Mouse (Mus musculus) CD4-positive naive resting alpha-beta T cell, adult 76 days (primary cell): ENCODE data around the gene Tnfsf9. TPM values are rescaled to one million over a fixed set of nuclear protein-coding genes. Genes with fewer than 3 reads are reported as not detected.

Experiments
- total RNA-seq: library from RNA; stranded (reverse); gene quantifications from one replicate; pipeline ENCODE4 v1.2.4, GENCODE M21; 2023

Gene Tnfsf9
- 0.88 TPM for total RNA-seq

GRCm38 (mm10) chr17:57105181-57106034 is at the start of gene Tnfsf9:
Gene Tnfsf9, plus strand, starts transcription at chr17:57105325.

DNA sequence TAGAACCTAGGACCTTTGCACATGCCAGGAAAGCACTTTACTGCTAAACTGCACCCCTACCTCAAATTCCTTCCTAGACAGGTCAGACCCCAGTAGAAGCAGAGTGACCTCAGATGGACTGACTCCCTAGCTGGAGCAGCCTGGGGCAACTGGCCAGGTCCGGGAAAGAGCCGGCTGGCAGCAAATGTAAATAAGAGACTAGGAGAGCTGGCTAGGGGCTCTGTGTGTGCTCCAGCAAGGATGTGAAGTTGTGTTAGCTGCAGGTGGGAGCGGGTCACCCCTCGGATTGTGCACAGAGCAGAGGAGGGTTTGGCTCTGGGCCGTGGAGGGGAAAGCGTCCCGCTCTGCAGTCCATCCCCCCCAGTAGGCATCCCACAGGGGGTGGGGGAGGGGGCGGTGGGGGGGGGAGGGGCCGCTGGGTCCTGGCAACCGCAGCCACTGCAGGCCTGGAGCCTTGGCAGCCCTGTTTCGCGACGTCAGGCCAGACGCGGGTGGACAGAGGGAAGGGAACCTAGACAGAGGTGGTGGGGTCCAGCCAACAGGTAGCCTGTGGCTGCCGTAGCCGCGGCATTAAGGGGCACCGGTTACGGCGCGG is 46.1 kb upstream of the Tnfsf9 start, which contains the start of gene Crb3:
TSS of gene Crb3 (plus strand) at position 215 of the 595 bp plus-strand sequence.

DNA sequence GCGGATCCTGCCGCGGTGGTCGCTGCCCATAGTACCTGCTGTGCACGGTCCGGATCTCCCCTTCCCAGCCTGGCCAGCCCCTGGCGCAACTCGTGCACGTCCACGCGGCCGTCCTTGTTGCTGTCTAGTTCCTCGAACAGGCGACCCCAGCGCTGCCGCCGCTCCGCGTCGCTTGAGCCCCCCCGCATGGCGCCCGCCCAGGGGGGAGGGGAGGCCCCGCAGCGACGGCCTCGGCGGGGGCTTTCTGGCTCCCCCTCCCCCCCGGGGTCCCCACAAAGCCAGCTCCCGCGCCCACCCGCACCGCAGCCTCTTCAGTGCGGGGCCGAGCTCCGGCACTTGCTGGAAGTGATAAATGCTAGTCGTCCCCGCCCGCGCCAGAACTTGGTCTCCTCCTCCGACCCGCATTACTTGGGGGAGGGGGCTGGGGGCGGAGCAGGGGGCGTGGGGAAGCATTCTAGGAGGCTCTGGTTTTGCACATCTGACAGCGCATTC is 45.6 kb upstream of the Tnfsf9 start, which contains the start of gene Slc25a23:
TSS of gene Slc25a23 (minus strand) at position 378 of the 492 bp plus-strand sequence.

DNA sequence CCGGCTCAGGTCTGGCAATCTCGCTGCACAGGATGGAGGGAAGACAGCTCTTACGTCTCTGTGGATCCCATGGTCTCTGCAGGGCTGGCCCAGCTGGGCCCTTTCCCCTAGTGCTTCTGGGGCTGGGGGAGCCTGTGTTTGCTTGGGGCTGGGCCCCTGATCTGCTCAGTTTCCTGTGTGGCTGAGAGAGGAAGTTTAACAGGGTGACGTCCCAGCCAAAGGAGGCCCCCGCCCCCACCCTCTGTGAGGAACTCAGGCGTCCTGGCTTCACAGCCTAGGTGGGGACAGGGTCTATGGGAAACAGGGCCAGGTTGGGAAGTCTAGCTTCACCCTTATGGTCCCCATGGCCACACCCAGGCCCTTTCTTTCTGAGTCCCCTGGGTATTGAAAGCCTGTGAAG is 26.8 kb upstream of the Tnfsf9 start, which contains the start of gene Dennd1c:
TSS of gene Dennd1c (minus strand) at position 179 of the 400 bp plus-strand sequence.

DNA sequence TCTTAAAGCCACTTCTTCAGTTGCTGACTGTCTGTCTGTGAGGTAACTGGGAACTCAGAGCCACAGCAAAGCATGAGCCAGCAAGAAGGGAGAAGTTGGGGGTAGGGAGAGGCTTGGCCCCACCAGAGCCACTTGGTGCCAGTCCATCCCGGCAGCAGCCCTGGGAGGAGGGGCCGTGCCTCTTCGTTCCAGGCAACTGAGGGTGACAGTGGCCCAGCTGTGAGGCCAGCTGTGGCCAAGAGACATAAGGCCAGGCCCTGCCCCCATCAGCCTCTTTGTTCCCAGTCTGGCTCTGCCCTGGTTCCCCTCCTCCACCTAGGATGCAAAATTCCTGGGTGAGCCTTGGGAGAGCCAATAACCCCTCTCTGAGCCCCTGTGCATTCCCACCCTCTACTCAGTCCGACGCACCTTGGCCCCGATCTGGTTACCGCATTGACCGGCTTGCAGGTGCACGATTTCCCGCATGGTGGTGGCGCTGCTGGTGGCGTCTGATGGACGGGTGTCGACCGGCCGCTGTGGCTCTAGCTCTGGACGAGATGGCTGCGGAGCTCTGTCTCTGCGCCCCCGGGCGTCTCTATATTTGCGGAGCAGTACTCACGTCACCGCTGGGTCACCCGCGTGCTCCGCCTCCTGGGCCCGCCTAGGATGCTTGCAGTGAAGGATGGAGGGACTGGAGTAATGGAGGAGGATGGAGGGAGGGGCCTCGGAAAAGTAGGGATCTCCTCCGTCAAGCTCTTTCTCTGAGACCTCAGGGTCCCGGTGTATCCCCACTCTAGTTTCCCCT is 17.9 kb upstream of the Tnfsf9 start, which contains the start of gene Tubb4a:
TSS of gene Tubb4a (minus strand) at position 734 of the 784 bp plus-strand sequence.

DNA sequence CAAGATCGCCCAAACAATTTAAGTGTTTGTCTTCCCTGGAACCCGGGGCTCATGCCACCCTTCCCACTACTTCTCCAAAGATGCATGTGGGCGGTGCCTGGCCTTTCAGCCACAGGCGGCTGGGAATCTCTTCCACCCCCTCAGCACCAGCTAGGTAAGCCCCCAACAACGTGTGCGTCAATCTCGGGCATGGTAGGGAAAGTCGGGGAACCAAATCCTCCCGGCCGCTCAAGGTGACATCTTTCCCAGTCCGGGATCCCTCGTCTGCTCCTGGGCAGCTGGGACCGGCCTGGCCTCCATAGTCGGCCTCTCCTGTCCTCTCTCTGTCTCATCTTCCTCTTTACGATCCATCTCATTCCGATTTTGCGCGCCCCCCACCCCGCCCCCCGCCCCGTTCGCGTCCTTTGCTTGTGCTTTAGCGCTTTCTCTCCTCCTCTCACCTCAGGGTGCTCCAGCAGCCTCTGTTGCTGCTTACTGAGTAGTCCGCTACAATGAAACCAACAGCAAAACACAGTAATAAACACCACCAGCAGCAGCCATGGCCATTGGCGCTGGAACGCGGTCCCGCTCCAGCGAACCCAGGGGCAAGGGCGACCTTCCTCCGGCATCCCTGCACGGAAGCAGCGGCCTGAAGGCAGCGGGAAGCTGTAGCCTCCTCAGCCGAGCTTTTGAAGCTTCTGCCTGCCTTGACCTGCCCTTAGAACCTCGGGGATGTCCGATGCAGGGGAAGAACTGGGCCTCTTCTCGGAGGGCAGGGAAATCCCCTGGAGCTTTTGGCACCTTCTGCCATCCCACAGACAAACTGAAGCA is 44.1 kb downstream of the Tnfsf9 start, which contains the start of gene Cd70:
TSS of gene Cd70 (minus strand) at position 784 of the 810 bp plus-strand sequence.

Other genes with a start within 250 kb of the Tnfsf9 start
- gene Acsbg2, start 230.9 kb upstream of the Tnfsf9 start, total RNA-seq: not detected
- gene 1700061G19Rik, start 229.8 kb upstream of the Tnfsf9 start, total RNA-seq: 0.47 TPM
- 32.9 TPM for gene Mllt1, start 169.9 kb upstream of the Tnfsf9 start, total RNA-seq
- gene Acer1, start 123.2 kb upstream of the Tnfsf9 start, total RNA-seq: not detected
- gene Clpp, start 115.0 kb upstream of the Tnfsf9 start, total RNA-seq: 19.8 TPM
- gene Alkbh7, start 108.0 kb upstream of the Tnfsf9 start, total RNA-seq: 9.5 TPM
- gene Pspn, start 105.3 kb upstream of the Tnfsf9 start, total RNA-seq: not detected
- gene Gtf2f1, start 94.0 kb upstream of the Tnfsf9 start, total RNA-seq: 64.2 TPM
- not detected for gene Gm17949, start 93.9 kb upstream of the Tnfsf9 start, total RNA-seq
- gene Khsrp, start 73.8 kb upstream of the Tnfsf9 start, total RNA-seq: 118 TPM
- gene Slc25a41, start 63.7 kb upstream of the Tnfsf9 start, total RNA-seq: not detected
- gene Crb3, start 46.2 kb upstream of the Tnfsf9 start, total RNA-seq: 2.2 TPM
- 26.8 TPM for gene Slc25a23, start 45.5 kb upstream of the Tnfsf9 start, total RNA-seq
- gene Dennd1c, start 26.8 kb upstream of the Tnfsf9 start, total RNA-seq: 119 TPM
- gene Tubb4a, start 17.5 kb upstream of the Tnfsf9 start, total RNA-seq: 2.1 TPM
- gene Cd70, start 44.5 kb downstream of the Tnfsf9 start, total RNA-seq: not detected
- 0.50 TPM for gene Tnfsf14, start 88.9 kb downstream of the Tnfsf9 start, total RNA-seq
- 2.7 TPM for gene C3, start 122.8 kb downstream of the Tnfsf9 start, total RNA-seq
- 33.2 TPM for gene Gpr108, start 143.1 kb downstream of the Tnfsf9 start, total RNA-seq
- gene Trip10, start 144.1 kb downstream of the Tnfsf9 start, total RNA-seq: 3.5 TPM
- 148 TPM for gene Vav1, start 173.8 kb downstream of the Tnfsf9 start, total RNA-seq